Mouse (Mus musculus) retina, postnatal 7 days (tissue): ENCODE results near the gene Olfr477.
"Not testable (repeated sequence)": the region's sequence is repeated elsewhere in the genome, so short reads cannot be mapped to it uniquely, and the experiment has no call there.

Experiments
- DNase-seq: peaks from one replicate; pipeline ENCODE4 v3.0.0-alpha.2; 2012; ENCODE audit warnings: low read depth, low spot score

Gene Olfr477

DNA sequence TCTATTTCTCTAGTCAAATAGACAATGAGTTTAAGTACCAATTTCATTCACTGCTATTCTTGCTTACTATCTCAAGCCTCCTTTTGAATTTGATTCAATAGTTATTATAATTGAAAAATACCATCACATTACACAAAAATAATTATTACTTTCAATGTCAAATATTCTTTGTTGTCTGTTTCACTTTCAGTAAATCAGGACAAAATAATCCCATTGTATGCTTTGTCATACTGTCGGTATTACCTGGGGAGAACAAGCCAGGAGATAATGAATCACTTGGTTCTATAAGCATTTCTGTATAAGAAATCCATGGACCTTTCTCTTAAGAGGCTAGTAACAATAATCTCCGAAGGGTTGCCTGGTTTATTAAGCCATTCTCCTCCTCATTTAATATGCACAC lies at the start of gene Olfr477:
Gene Olfr477 (plus strand): TSS at position 301 of the 400 bp plus-strand sequence.
- DNase-seq: no peak

DNA sequence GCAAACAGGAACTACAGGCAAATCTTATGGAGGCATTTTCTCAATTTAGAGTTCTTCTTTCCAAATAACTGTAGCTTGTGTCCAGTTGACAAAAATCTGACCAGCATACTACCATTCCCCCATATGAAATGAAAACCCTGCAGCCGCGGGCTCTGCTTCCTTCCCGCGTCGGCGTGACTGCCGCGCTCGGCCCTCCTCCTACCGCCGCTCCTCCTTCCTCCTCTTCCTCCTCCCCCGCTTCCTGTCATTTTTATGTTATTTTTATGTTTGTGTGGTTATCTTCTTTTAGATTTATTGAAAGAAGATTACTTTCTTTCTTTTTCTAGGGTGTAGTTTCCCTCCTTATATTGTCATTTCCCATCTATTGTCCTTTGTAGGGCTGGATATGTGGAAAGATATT lies 34.0 kb upstream of the Olfr477 start:
- DNase-seq: not testable (repeated sequence)

DNA sequence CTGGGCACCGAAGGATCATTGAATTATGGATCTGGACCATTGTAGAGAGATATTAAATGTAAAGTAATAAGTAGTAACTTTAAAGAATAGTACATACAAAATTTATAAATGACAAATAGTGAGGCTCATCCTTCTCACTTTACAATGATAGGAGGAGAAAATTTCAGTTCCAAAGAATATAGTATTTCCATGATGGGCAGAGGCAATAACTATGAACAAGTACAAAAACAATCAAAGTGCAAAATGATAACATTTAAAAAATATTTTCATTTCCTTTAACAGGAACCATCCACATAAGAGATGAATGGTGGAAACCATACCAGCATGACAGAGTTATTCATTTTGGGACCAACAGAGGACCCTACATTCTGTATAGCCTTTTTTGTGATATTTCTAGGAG lies 32.1 kb upstream of the Olfr477 start, which contains the start of gene Olfr474:
Gene Olfr474 (plus strand): TSS at position 301 of the 400 bp plus-strand sequence.
- DNase-seq: no peak

DNA sequence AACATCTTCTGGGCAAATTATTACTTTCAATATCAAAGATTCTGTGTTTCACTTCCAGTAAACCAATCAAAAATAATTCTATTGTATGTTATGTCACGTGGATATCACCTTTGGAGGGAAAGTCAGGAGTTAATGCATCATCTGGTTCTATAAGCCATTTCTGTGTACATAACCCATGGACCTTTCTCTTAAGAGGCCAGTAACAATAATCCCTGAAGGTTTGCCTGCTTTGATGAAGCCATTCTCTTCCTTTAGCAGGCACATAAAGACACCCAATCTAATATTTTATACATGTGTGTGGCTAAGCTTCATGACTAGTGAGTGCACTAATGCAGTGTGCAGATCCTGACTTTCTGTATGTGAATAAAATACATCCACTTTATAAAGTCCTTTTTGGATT lies 22.0 kb upstream of the Olfr477 start, which contains the start of gene Olfr476:
Gene Olfr476 (plus strand): TSS at position 301 of the 400 bp plus-strand sequence.
- DNase-seq: no peak

DNA sequence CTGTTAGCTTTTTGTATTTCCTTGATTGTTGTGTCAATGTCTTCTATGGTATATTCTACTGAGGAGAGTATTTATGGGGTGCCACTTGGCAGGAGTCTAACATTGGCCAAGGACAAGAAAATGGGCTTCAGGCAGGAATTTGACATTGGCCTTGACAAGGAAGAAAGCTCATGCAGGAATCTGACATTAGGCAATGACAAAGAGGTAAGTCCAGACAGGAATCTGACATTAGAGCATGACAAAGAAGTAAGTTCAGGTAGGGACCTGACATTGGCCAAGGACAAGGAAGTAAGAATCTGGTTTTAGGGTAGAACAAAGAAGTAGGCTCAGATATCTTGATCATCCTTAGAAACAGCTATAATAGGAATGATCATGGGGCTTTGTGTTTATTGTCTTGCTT lies 27.8 kb downstream of the Olfr477 start:
- not testable (repeated sequence) for DNase-seq

DNA sequence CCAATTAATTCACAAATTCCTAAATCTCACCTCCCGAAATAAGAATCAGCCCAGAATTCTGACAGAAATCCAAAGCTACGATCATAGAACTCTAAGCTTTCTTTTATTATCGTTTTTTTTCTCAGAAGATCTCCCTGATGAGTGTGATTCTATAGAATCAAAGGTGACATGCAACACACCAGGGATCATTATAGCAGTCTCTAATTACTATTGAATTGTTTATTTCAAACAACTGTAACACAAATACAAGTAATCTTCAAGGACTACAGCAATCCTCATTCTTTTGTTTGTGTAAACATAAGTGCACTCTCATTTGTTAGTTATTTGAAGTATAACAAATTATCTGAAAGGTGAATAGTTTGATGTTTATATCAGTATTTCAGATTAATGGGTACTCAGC lies 47.4 kb downstream of the Olfr477 start, which contains the start of gene Olfr478:
Gene Olfr478 (minus strand): TSS at position 101 of the 400 bp plus-strand sequence.
- DNase-seq: no peak
